Mouse (Mus musculus): Measurements from ENCODE around the gene Spcs2. TPM values are rescaled to one million over a fixed set of nuclear protein-coding genes. Genes with fewer than 3 reads are reported as not detected.

The Spcs2 gene
- polyA plus RNA-seq, 1 experiment from 2014 or later = 340 TPM

GRCm38 (mm10) chr7:99856266-99856861 is 6.9 kb downstream of the Spcs2 start:
- H3K9me3 ChIP-seq (replicated peaks; ENCODE audit: low read length) = no peaks in the 10 kb centered on the region
- WGBS = 69% methylated on average over 14 of the region's 14 CpGs
- H3K27ac ChIP-seq = no peak overlapping the region
- DNase-seq (ENCODE audit: low spot score) = no peak
- H3K36me3 ChIP-seq (ENCODE audit: insufficient read depth, low read length) = 0 out of 2 replicates have a peak, but pooled peaks cover 10% of the 10 kb centered on the region
- peaks cover 8% of the 10 kb centered on the region for H3K4me1 ChIP-seq (replicated peaks; ENCODE audit: insufficient read depth, low read length)
- H3K9ac ChIP-seq (ENCODE audit: low read depth, low read length) = 0 out of 2 replicates have a peak overlapping the region, but pooled peaks have one; percentile 5
- H3K4me2 ChIP-seq (ENCODE audit: low read length) = peak overlapping the region; percentile 18; the same call in 1 of the 2 replicates
- TF ChIP-seq CTCF (IDR thresholded peaks at IDR 0.05; ENCODE audit: low read depth) = no peak
- H3K27me3 ChIP-seq (ENCODE audit: insufficient read depth, low read length) = no peaks in the 10 kb centered on the region
- no peak for ATAC-seq (replicated peaks; ENCODE audit: low FRiP score, low read depth)
- no peak overlapping the region for H3K4me3 ChIP-seq (replicated peaks; ENCODE audit: low read depth, low read length)

GRCm38 (mm10) chr7:99854311-99854710 is 9.0 kb downstream of the Spcs2 start:
- no peak for ATAC-seq (replicated peaks; ENCODE audit: low FRiP score, low read depth)

DNA sequence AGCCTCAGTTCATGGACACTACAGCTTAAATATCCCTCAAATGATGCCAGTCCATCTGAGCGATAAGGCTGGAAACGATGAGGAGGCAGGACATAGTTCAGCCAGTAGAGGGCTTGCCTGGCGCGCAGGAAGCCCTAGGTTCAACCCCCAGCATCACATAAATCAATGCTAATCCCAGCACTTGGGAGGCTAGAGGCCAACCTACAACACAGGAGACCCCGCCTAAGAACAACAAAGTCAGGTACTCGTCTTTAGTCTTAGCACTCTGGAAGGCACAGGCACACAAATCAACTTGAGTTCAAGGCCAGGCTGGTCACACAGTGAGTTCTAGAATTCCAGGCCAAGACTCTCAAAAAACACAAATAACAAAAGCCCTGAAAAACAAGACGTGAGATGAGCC is 9.9 kb downstream of the Spcs2 start:
- DNase-seq (ENCODE audit: low spot score) = no peak
- no peaks in the 10 kb centered on the region for H3K9me3 ChIP-seq (replicated peaks; ENCODE audit: low read length)
- no peaks in the 10 kb centered on the region for H3K27me3 ChIP-seq (ENCODE audit: insufficient read depth, low read length)
- WGBS = 52% methylated on average over 7 of the region's 7 CpGs
- H3K4me2 ChIP-seq (ENCODE audit: low read length) = no peak overlapping the region
- peak; percentile 43; the same call in 1 of the 2 replicates for TF ChIP-seq CTCF (IDR thresholded peaks at IDR 0.05; ENCODE audit: low read depth)
- H3K4me1 ChIP-seq (replicated peaks; ENCODE audit: insufficient read depth, low read length) = peaks cover 8% of the 10 kb centered on the region
- H3K9ac ChIP-seq (ENCODE audit: low read depth, low read length) = no peak overlapping the region
- H3K27ac ChIP-seq = no peak overlapping the region
- H3K36me3 ChIP-seq (ENCODE audit: insufficient read depth, low read length) = peaks cover 13% of the 10 kb centered on the region; the same call in 1 of the 2 replicates
- H3K4me3 ChIP-seq (replicated peaks; ENCODE audit: low read depth, low read length) = no peak overlapping the region
- ATAC-seq (replicated peaks; ENCODE audit: low FRiP score, low read depth) = no peak

More at GRCm38 (mm10) chr7:99854311-99854710, 9.0 kb downstream of the Spcs2 start:
- H3K36me3 ChIP-seq (ENCODE audit: insufficient read depth, low read length) = 0 out of 2 replicates have a peak, but pooled peaks cover 10% of the 10 kb centered on the region
- no peak overlapping the region for H3K27ac ChIP-seq
- H3K4me3 ChIP-seq (replicated peaks; ENCODE audit: low read depth, low read length) = no peak overlapping the region
- no peaks in the 10 kb centered on the region for H3K9me3 ChIP-seq (replicated peaks; ENCODE audit: low read length)
- DNase-seq (ENCODE audit: low spot score) = no peak
- H3K9ac ChIP-seq (ENCODE audit: low read depth, low read length) = no peak overlapping the region
- 77% methylated on average over 4 of the region's 4 CpGs for WGBS
- TF ChIP-seq CTCF (IDR thresholded peaks at IDR 0.05; ENCODE audit: low read depth) = peak; percentile 55; the same call in 1 of the 2 replicates
- H3K4me1 ChIP-seq (replicated peaks; ENCODE audit: insufficient read depth, low read length) = peaks cover 8% of the 10 kb centered on the region
- H3K4me2 ChIP-seq (ENCODE audit: low read length) = no peak overlapping the region
- H3K27me3 ChIP-seq (ENCODE audit: insufficient read depth, low read length) = no peaks in the 10 kb centered on the region

GRCm38 (mm10) chr7:99851618-99852017 is 11.6 kb downstream of the Spcs2 start:
- no peaks in the 10 kb centered on the region; the same call in 1 of the 2 replicates for H3K4me1 ChIP-seq (replicated peaks; ENCODE audit: insufficient read depth, low read length)
- H3K4me3 ChIP-seq (replicated peaks; ENCODE audit: low read depth, low read length) = no peak overlapping the region
- H3K9ac ChIP-seq (ENCODE audit: low read depth, low read length) = no peak overlapping the region
- TF ChIP-seq CTCF (IDR thresholded peaks at IDR 0.05; ENCODE audit: low read depth) = no peak
- peaks cover 24% of the 10 kb centered on the region; the same call in 1 of the 2 replicates for H3K36me3 ChIP-seq (ENCODE audit: insufficient read depth, low read length)
- 89% methylated on average over 6 of the region's 6 CpGs for WGBS
- no peaks in the 10 kb centered on the region for H3K9me3 ChIP-seq (replicated peaks; ENCODE audit: low read length)
- DNase-seq (ENCODE audit: low spot score) = no peak
- H3K4me2 ChIP-seq (ENCODE audit: low read length) = no peak overlapping the region
- ATAC-seq (replicated peaks; ENCODE audit: low FRiP score, low read depth) = no peak
- H3K27ac ChIP-seq = no peak overlapping the region
- no peaks in the 10 kb centered on the region for H3K27me3 ChIP-seq (ENCODE audit: insufficient read depth, low read length)

DNA sequence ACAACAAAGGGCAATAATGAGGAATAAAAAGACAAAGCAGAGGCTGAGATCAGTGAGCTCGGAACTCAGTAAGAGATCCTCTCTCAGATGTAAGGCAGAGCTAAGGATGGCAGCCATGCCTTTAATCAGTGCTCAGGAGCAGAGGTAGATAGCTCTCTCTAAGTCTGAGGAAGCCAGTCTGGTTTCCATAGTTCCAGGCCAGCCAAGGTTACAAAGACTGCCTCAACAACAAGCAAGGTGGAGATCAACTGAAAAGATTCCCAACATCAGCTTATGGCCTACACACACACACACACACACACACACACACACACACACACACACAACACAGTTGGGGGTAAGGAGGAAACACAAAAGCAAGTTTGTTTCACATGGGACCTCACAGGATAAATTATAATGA is 12.1 kb downstream of the Spcs2 start:
- DNase-seq (ENCODE audit: low spot score) = no peak
- Histone ChIP-seq H3K27me3 (ENCODE audit: insufficient read depth, low read length) (no peaks in the 10 kb centered on the region), H3K9ac (ENCODE audit: low read depth, low read length) (no peak overlapping the region), H3K9me3 (replicated peaks; ENCODE audit: low read length) (no peaks in the 10 kb centered on the region), H3K4me1 (replicated peaks; ENCODE audit: insufficient read depth, low read length) (no peaks in the 10 kb centered on the region; the same call in 1 of the 2 replicates), H3K4me3 (replicated peaks; ENCODE audit: low read depth, low read length) (no peak overlapping the region), H3K27ac (no peak overlapping the region), H3K4me2 (ENCODE audit: low read length) (no peak overlapping the region), H3K36me3 (ENCODE audit: insufficient read depth, low read length) (peaks cover 26% of the 10 kb centered on the region; the same call in 1 of the 2 replicates)
- 65% methylated on average over 1 of the region's 1 CpGs for WGBS
- no peak for ATAC-seq (replicated peaks; ENCODE audit: low FRiP score, low read depth)
- no peak for TF ChIP-seq CTCF (IDR thresholded peaks at IDR 0.05; ENCODE audit: low read depth)

DNA sequence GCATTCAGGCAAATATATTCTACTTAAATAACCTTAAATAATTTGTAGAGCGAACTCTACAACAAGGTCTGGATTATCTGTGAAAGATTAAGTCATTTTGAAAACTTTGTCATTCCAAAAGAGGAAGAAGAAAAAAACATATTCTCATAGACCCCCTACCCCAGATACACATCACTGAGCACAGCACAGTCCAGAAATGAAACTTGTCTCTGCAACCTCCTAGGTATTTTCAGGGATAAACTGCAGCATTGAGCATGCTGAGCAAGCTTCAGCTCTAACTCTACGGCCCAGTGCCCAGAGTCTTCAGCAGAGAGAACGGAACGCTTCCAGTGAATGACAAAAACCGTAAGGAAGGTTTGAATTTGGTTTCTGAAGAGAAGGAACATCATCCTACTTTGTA is 12.7 kb downstream of the Spcs2 start:
- Histone ChIP-seq H3K4me2 (ENCODE audit: low read length) (no peak overlapping the region), H3K9me3 (replicated peaks; ENCODE audit: low read length) (no peaks in the 10 kb centered on the region), H3K27ac (no peak overlapping the region), H3K36me3 (ENCODE audit: insufficient read depth, low read length) (peaks cover 27% of the 10 kb centered on the region; the same call in 1 of the 2 replicates), H3K27me3 (ENCODE audit: insufficient read depth, low read length) (no peaks in the 10 kb centered on the region), H3K4me3 (replicated peaks; ENCODE audit: low read depth, low read length) (no peak overlapping the region), H3K4me1 (replicated peaks; ENCODE audit: insufficient read depth, low read length) (no peaks in the 10 kb centered on the region), H3K9ac (ENCODE audit: low read depth, low read length) (no peak overlapping the region)
- ATAC-seq (replicated peaks; ENCODE audit: low FRiP score, low read depth) = no peak
- DNase-seq (ENCODE audit: low spot score) = no peak
- no peak for TF ChIP-seq CTCF (IDR thresholded peaks at IDR 0.05; ENCODE audit: low read depth)
- 86% methylated on average over 5 of the region's 5 CpGs for WGBS

Measured in kidney, postnatal 0 days (tissue).